Mouse (Mus musculus) neural tube, postnatal 0 days (tissue): ENCODE results near the gene Mroh2b. TPM values are rescaled to one million over a fixed set of nuclear protein-coding genes. Genes with fewer than 3 reads are reported as not detected.

Experiments
- polyA plus RNA-seq: library from polyadenylated mRNA; unstranded; fragments of >200 nt; fragmentation: Nextera tagmentation; extraction: Ambion mirVana; gene quantifications from 2 replicates; pipeline ENCODE4 v1.2.1, GENCODE M21; 2015

The Mroh2b gene
- not detected in 2 replicates for polyA plus RNA-seq

GRCm38 (mm10) chr15:4898437-4898836, at the start of gene Mroh2b:
Mroh2b (plus strand) TSS chr15:4898737.

Other genes with a start within 250 kb of the Mroh2b start
- not detected in 2 replicates for gene C6, start 171.6 kb upstream of the Mroh2b start, polyA plus RNA-seq
- gene C7, start 165.0 kb downstream of the Mroh2b start, polyA plus RNA-seq = not detected in 2 replicates
- 0.71 and 0.79 TPM in 2 replicates for gene Card6, start 209.8 kb downstream of the Mroh2b start, polyA plus RNA-seq
- 360 and 431 TPM in 2 replicates for gene Rpl37, start 217.9 kb downstream of the Mroh2b start, polyA plus RNA-seq
- 12.6 and 13.6 TPM in 2 replicates for gene Prkaa1, start 245.1 kb downstream of the Mroh2b start, polyA plus RNA-seq